Mouse (Mus musculus) intestine, embryonic 16.5 days (tissue): Measurements from ENCODE around the gene Krt17. TPM values are rescaled to one million over a fixed set of nuclear protein-coding genes. Genes with fewer than 3 reads are reported as not detected.

Source experiments
- ATAC-seq: fragments of 200-750 bp; cut with Nextera tagmentation; 2 replicates; pipeline ENCODE4 v1.8.0; 2017; ENCODE audit warnings: moderate TSS enrichment, moderate library complexity
- H3K27ac ChIP-seq: fragments of 300-500 bp; sonication (generic); 2 replicates; pipeline ENCODE4 v1.5.1; 2014; ENCODE audit warnings: mild to moderate bottlenecking, low read length
- H3K27me3 ChIP-seq: fragments of 300-500 bp; sonication (generic); replicated peaks from 2 replicates; pipeline ENCODE4 v1.6.1; 2014; ENCODE audit warnings: low read length, control low read depth, mixed read lengths; ENCODE audit not compliant: control insufficient read depth, insufficient read depth
- H3K36me3 ChIP-seq: fragments of 300-500 bp; sonication (generic); 2 replicates; pipeline ENCODE4 v1.6.1; 2014; ENCODE audit warnings: low read length, control low read depth; ENCODE audit not compliant: control insufficient read depth, insufficient read depth
- H3K4me1 ChIP-seq: fragments of 300-500 bp; sonication (generic); 2 replicates; pipeline ENCODE4 v1.6.1; 2014; ENCODE audit warnings: low read length, control low read depth, mixed read lengths; ENCODE audit not compliant: control insufficient read depth, insufficient read depth
- H3K4me2 ChIP-seq: fragments of 300-500 bp; sonication (generic); 2 replicates; pipeline ENCODE4 v1.6.1; 2014; ENCODE audit warnings: low read depth, low read length, control low read depth
- H3K4me3 ChIP-seq: fragments of 300-500 bp; sonication (generic); 2 replicates; pipeline ENCODE4 v1.5.1; 2014; ENCODE audit warnings: mild to moderate bottlenecking, low read length
- H3K9ac ChIP-seq: fragments of 300-500 bp; sonication (generic); 2 replicates; pipeline ENCODE4 v1.6.1; 2014; ENCODE audit warnings: low read depth, low read length
- H3K9me3 ChIP-seq: fragments of 300-500 bp; sonication (generic); 2 replicates; pipeline ENCODE4 v1.6.1; 2016; ENCODE audit warnings: low read length, control low read depth; ENCODE audit not compliant: control insufficient read depth
- WGBS: fragments of 180-500 bp; shearing (Covaris S2); extraction: QIAGEN DNeasy Blood & Tissue Kit; methylation state at CpG from one replicate; pipeline ENCODE4 v1.1.7; 2014; 5-methylcytosine and 5-hydroxymethylcytosine counted together
- polyA plus RNA-seq: library from polyadenylated mRNA; unstranded; fragments of >200 nt; fragmentation: Nextera tagmentation; extraction: Ambion mirVana; gene quantifications from 2 replicates; pipeline ENCODE4 v1.2.1, GENCODE M21; 2015

The Krt17 gene
- polyA plus RNA-seq, 1 experiment from 2014 or later: 11.8 TPM

- H3K27me3 ChIP-seq: no peaks in the 10 kb centered on the region
- no peaks in the 10 kb centered on the region for H3K4me1 ChIP-seq
- H3K9me3 ChIP-seq: no peaks in the 10 kb centered on the region
- H3K9ac ChIP-seq: no peak overlapping the region
- H3K27ac ChIP-seq: no peak overlapping the region
- no peaks in the 10 kb centered on the region for H3K36me3 ChIP-seq
- no peak for ATAC-seq
- H3K4me2 ChIP-seq: no peak overlapping the region
- no peak overlapping the region for H3K4me3 ChIP-seq
- 50% methylated on average over 7 of the region's 7 CpGs for WGBS
Observed at GRCm38 (mm10) chr11:100274719-100275118, 13.9 kb upstream of the Krt17 start.

GRCm38 (mm10) chr11:100271878-100272277, 11.0 kb upstream of the Krt17 start:
- no peak overlapping the region for H3K4me3 ChIP-seq
- WGBS: 84% methylated on average over 1 of the region's 1 CpGs
- no peak overlapping the region for H3K9ac ChIP-seq
- ATAC-seq: no peak
- no peak overlapping the region for H3K27ac ChIP-seq
- H3K9me3 ChIP-seq: no peaks in the 10 kb centered on the region
- no peak overlapping the region for H3K4me2 ChIP-seq
- no peaks in the 10 kb centered on the region for H3K27me3 ChIP-seq
- no peaks in the 10 kb centered on the region for H3K4me1 ChIP-seq
- no peaks in the 10 kb centered on the region for H3K36me3 ChIP-seq

GRCm38 (mm10) chr11:100269821-100270332, 9.0 kb upstream of the Krt17 start, which contains the start of gene Krt42:
Krt42 (minus strand) TSS chr11:100269871.
- Histone ChIP-seq H3K9me3 (no peaks in the 10 kb centered on the region), H3K36me3 (no peaks in the 10 kb centered on the region), H3K4me2 (no peak within 1 kb of the TSS), H3K4me3 (no peak within 1 kb of the TSS), H3K27me3 (no peaks in the 10 kb centered on the region), H3K4me1 (no peaks in the 10 kb centered on the region), H3K9ac (no peak within 1 kb of the TSS), H3K27ac (no peak within 1 kb of the TSS)
- ATAC-seq: no peak
- WGBS: 86% methylated on average over 7 of the region's 7 CpGs

- Histone ChIP-seq H3K4me2 (no peak overlapping the region), H3K36me3 (no peaks in the 10 kb centered on the region), H3K9ac (no peak overlapping the region), H3K4me1 (no peaks in the 10 kb centered on the region), H3K4me3 (no peak overlapping the region), H3K27ac (no peak overlapping the region), H3K27me3 (no peaks in the 10 kb centered on the region), H3K9me3 (no peaks in the 10 kb centered on the region)
- WGBS: 34% methylated on average over 13 of the region's 13 CpGs
- no peak for ATAC-seq
Observed at GRCm38 (mm10) chr11:100262058-100262980, 1.5 kb upstream of the Krt17 start.

- no peaks in the 10 kb centered on the region for H3K4me1 ChIP-seq
- no peak overlapping the region for H3K4me2 ChIP-seq
- no peaks in the 10 kb centered on the region for H3K27me3 ChIP-seq
- 86% methylated on average over 9 of the region's 9 CpGs for WGBS
- H3K4me3 ChIP-seq: no peak overlapping the region
- no peak overlapping the region for H3K9ac ChIP-seq
- no peaks in the 10 kb centered on the region for H3K9me3 ChIP-seq
- H3K27ac ChIP-seq: no peak overlapping the region
- no peaks in the 10 kb centered on the region for H3K36me3 ChIP-seq
- ATAC-seq: no peak
Observed at GRCm38 (mm10) chr11:100261235-100261605, 391 bp upstream of the Krt17 start.

GRCm38 (mm10) chr11:100259079-100259478, 1.8 kb downstream of the Krt17 start:
- H3K27me3 ChIP-seq: no peaks in the 10 kb centered on the region

GRCm38 (mm10) chr11:100257967-100258366, 2.9 kb downstream of the Krt17 start:
- Histone ChIP-seq H3K9me3 (no peaks in the 10 kb centered on the region), H3K27ac (no peak overlapping the region), H3K4me2 (no peak overlapping the region), H3K4me1 (no peaks in the 10 kb centered on the region), H3K27me3 (no peaks in the 10 kb centered on the region), H3K9ac (no peak overlapping the region), H3K36me3 (no peaks in the 10 kb centered on the region), H3K4me3 (no peak overlapping the region)
- 94% methylated on average over 1 of the region's 1 CpGs for WGBS
- no peak for ATAC-seq

More at GRCm38 (mm10) chr11:100259079-100259478, 1.8 kb downstream of the Krt17 start:
- no peak for ATAC-seq
- no peaks in the 10 kb centered on the region for H3K4me1 ChIP-seq
- no peak overlapping the region for H3K4me2 ChIP-seq
- H3K36me3 ChIP-seq: no peaks in the 10 kb centered on the region
- 91% methylated on average over 9 of the region's 9 CpGs for WGBS
- H3K9ac ChIP-seq: no peak overlapping the region
- H3K27ac ChIP-seq: no peak overlapping the region
- no peak overlapping the region for H3K4me3 ChIP-seq
- H3K9me3 ChIP-seq: no peaks in the 10 kb centered on the region

GRCm38 (mm10) chr11:100255514-100255913, 5.3 kb downstream of the Krt17 start:
- H3K4me3 ChIP-seq: no peak overlapping the region
- H3K9ac ChIP-seq: no peak overlapping the region
- H3K4me2 ChIP-seq: no peak overlapping the region
- no peak overlapping the region for H3K27ac ChIP-seq
- no peaks in the 10 kb centered on the region for H3K36me3 ChIP-seq
- WGBS: 96% methylated on average over 6 of the region's 6 CpGs
- no peak for ATAC-seq
- H3K4me1 ChIP-seq: no peaks in the 10 kb centered on the region
- H3K27me3 ChIP-seq: no peaks in the 10 kb centered on the region
- H3K9me3 ChIP-seq: no peaks in the 10 kb centered on the region

- Histone ChIP-seq H3K4me1 (no peaks in the 10 kb centered on the region), H3K36me3 (no peaks in the 10 kb centered on the region), H3K4me2 (no peak overlapping the region), H3K9me3 (no peaks in the 10 kb centered on the region), H3K4me3 (no peak overlapping the region), H3K27ac (no peak overlapping the region), H3K9ac (no peak overlapping the region), H3K27me3 (no peaks in the 10 kb centered on the region)
- 54% methylated on average over 5 of the region's 5 CpGs for WGBS
- ATAC-seq: no peak
Observed at GRCm38 (mm10) chr11:100254360-100255090, 6.3 kb downstream of the Krt17 start.
